14 mouse cellular contexts compared by ENCODE assay signal in the genomic region with DNA sequence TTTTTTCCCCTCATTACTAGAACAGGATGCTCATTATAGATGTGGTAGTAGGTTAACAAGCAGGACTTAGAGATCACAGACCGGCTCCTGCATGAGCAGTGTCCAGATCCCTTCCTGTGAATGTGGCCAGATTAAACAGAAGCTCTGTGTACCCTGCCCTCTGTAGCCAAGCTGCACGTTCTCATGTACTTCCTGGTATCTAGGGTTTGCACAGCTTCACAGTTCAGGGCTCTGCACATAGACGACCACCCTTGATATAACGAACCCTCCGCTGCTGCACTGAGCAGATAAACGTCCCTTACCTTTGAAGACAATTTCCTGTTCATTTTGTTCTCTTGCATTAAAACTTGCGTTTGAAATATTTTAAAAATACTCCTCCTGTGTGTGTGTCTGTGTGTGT.
"Had no signal": no experiment of that assay in that cellular context is flagged by ENCODE, and none has a peak within 500 bp of the region (broad histone marks: within the 10 kb centered on the region; RNA-seq: fewer than 3 reads in every experiment).

No protein-coding gene starts in this region.

- DNase-seq: kidney, adult 9 months; kidney, postnatal 36 days; midbrain, embryonic 14.5 days; right cerebral cortex, adult 18-20 months; right cerebral cortex, postnatal 25 days; thymus, adult 18-20 months; thymus, postnatal 14 days had no signal

- H3K27ac ChIP-seq: kidney, postnatal 0 days; limb, embryonic 12.5 days; lung, embryonic 15.5 days; midbrain, embryonic 10.5 days; neural tube, embryonic 15.5 days had no signal

- H3K9me3 ChIP-seq: limb, embryonic 12.5 days; lung, embryonic 15.5 days; midbrain, embryonic 10.5 days; neural tube, embryonic 15.5 days had no signal

- H3K4me1 ChIP-seq: lung, embryonic 15.5 days had no signal

- ATAC-seq: intestine, postnatal 0 days had no signal

- H3K4me2 ChIP-seq: limb, embryonic 12.5 days; lung, embryonic 15.5 days; neural tube, embryonic 15.5 days had no signal

- H3K27me3 ChIP-seq: limb, embryonic 12.5 days; lung, embryonic 15.5 days; neural tube, embryonic 15.5 days had no signal

- H3K9ac ChIP-seq: limb, embryonic 12.5 days; lung, embryonic 15.5 days; neural tube, embryonic 15.5 days had no signal

- H3K36me3 ChIP-seq: limb, embryonic 12.5 days; lung, embryonic 15.5 days; midbrain, embryonic 10.5 days had no signal

- H3K4me3 ChIP-seq: limb, embryonic 12.5 days; lung, embryonic 15.5 days; midbrain, embryonic 10.5 days; myocyte; neural tube, embryonic 15.5 days had no signal
